Mouse (Mus musculus) bone marrow macrophage, adult 2 months (primary cell): Measurements from ENCODE around the gene Impdh1. TPM values are rescaled to one million over a fixed set of nuclear protein-coding genes. Genes with fewer than 3 reads are reported as not detected.
A peak's percentile ranks its signal among the peaks of the same experiment; 100 is the strongest.
"Not testable (repeated sequence)": the region's sequence is repeated elsewhere in the genome, so short reads cannot be mapped to it uniquely, and the experiment has no call there.

Source experiments
- H3K27ac ChIP-seq: 2 replicates; pipeline ENCODE4 v1.5.1; 2012; ENCODE audit warnings: low read depth, low read length; ENCODE audit not compliant: insufficient read depth
- H3K4me1 ChIP-seq: 2 replicates; pipeline ENCODE4 v1.6.1; 2012; ENCODE audit warnings: low read length; ENCODE audit not compliant: control insufficient read depth, insufficient read depth
- H3K4me3 ChIP-seq: 2 replicates; pipeline ENCODE4 v1.5.1; 2012; ENCODE audit warnings: mild to moderate bottlenecking, low read length, moderate library complexity; ENCODE audit not compliant: insufficient read depth
- CTCF ChIP-seq: IDR thresholded peaks from 2 replicates; pipeline ENCODE4 v1.5.1; 2012; ENCODE audit warnings: low read depth, mild to moderate bottlenecking, low read length, moderate library complexity
- POLR2A ChIP-seq: IDR thresholded peaks from 2 replicates; pipeline ENCODE4 v1.6.1; 2012; ENCODE audit warnings: mild to moderate bottlenecking, low read depth, low read length, borderline replicate concordance
- polyA plus RNA-seq: library from polyadenylated mRNA; stranded (reverse); fragments of >200 nt; gene quantifications from 2 replicates; pipeline ENCODE4 v1.2.4, GENCODE M21; 2012; ENCODE audit not compliant: missing spikeins, insufficient read depth, insufficient read length

Gene Impdh1
- polyA plus RNA-seq, 1 experiment: 35.0 TPM

- H3K4me3 ChIP-seq: peak overlapping the region; percentile 47
Observed at GRCm38 (mm10) chr6:29170063-29170921, 45.9 kb downstream of the Impdh1 start.

GRCm38 (mm10) chr6:29169675-29170062, 46.5 kb downstream of the Impdh1 start:
- no peak overlapping the region for H3K4me3 ChIP-seq

More at GRCm38 (mm10) chr6:29170063-29170921, 45.9 kb downstream of the Impdh1 start:
- no peaks in the 10 kb centered on the region for H3K4me1 ChIP-seq
- H3K27ac ChIP-seq: no peak overlapping the region
- TF ChIP-seq CTCF (no peak), POLR2A (no peak)

GRCm38 (mm10) chr6:29168871-29169270, 47.3 kb downstream of the Impdh1 start:
- H3K4me3 ChIP-seq: no peak overlapping the region
- TF ChIP-seq CTCF: no peak
- no peak for TF ChIP-seq POLR2A
- H3K27ac ChIP-seq: no peak overlapping the region
- no peaks in the 10 kb centered on the region for H3K4me1 ChIP-seq

More at GRCm38 (mm10) chr6:29169675-29170062, 46.5 kb downstream of the Impdh1 start:
- Histone ChIP-seq H3K27ac (no peak overlapping the region), H3K4me1 (no peaks in the 10 kb centered on the region)
- TF ChIP-seq CTCF: no peak
- no peak for TF ChIP-seq POLR2A

- H3K27ac ChIP-seq: no peak overlapping the region
- no peak for TF ChIP-seq POLR2A
- TF ChIP-seq CTCF: no peak
- no peak overlapping the region for H3K4me3 ChIP-seq
- peaks cover 8% of the 10 kb centered on the region for H3K4me1 ChIP-seq
Observed at GRCm38 (mm10) chr6:29166196-29166595, 50.0 kb downstream of the Impdh1 start.

GRCm38 (mm10) chr6:29164314-29165244, 51.6 kb downstream of the Impdh1 start, which contains the start of gene Rbm28:
Rbm28 (minus strand) TSS chr6:29165006.
- Histone ChIP-seq H3K4me1 (peaks cover 8% of the 10 kb centered on the region), H3K4me3 (peak within 1 kb of the TSS; percentile 86), H3K27ac (no peak within 1 kb of the TSS)
- no peak for TF ChIP-seq POLR2A
- no peak for TF ChIP-seq CTCF

GRCm38 (mm10) chr6:29161291-29161690, 54.9 kb downstream of the Impdh1 start:
- not testable (repeated sequence) for H3K4me3 ChIP-seq, H3K27ac ChIP-seq, H3K4me1 ChIP-seq

GRCm38 (mm10) chr6:29160786-29161185, 55.4 kb downstream of the Impdh1 start:
- no peak for TF ChIP-seq CTCF
- no peak for TF ChIP-seq POLR2A
- peaks cover 8% of the 10 kb centered on the region for H3K4me1 ChIP-seq
- H3K4me3 ChIP-seq: no peak overlapping the region
- no peak overlapping the region for H3K27ac ChIP-seq

- no peak for TF ChIP-seq POLR2A
- no peak for TF ChIP-seq CTCF
- H3K27ac ChIP-seq: no peak overlapping the region
- H3K4me3 ChIP-seq: no peak overlapping the region
- H3K4me1 ChIP-seq: no peaks in the 10 kb centered on the region
Observed at GRCm38 (mm10) chr6:29156326-29156725, 59.8 kb downstream of the Impdh1 start.

Other genes starting within 250 kb of the Impdh1 start
- not detected in 2 replicates for gene Lep, start 156.1 kb downstream of the Impdh1 start, polyA plus RNA-seq
- 42.5 and 43.8 TPM in 2 replicates for gene Rbm28, start 51.4 kb downstream of the Impdh1 start, polyA plus RNA-seq
- gene Prrt4, start 36.8 kb downstream of the Impdh1 start, polyA plus RNA-seq: not detected in 2 replicates
- 4.7 and 7.2 TPM in 2 replicates for gene Hilpda, start 56.1 kb upstream of the Impdh1 start, polyA plus RNA-seq
- gene Fam71f2, start 63.2 kb upstream of the Impdh1 start, polyA plus RNA-seq: not detected in 2 replicates
- not detected in 2 replicates for gene Fam71f1, start 102.8 kb upstream of the Impdh1 start, polyA plus RNA-seq
- gene Calu, start 131.7 kb upstream of the Impdh1 start, polyA plus RNA-seq: 72.9 and 76.3 TPM in 2 replicates
- gene Opn1sw, start 172.1 kb upstream of the Impdh1 start, polyA plus RNA-seq: not detected in 2 replicates
- gene Ccdc136, start 179.9 kb upstream of the Impdh1 start, polyA plus RNA-seq: not detected in 2 replicates
- gene Flnc, start 216.9 kb upstream of the Impdh1 start, polyA plus RNA-seq: 0.17 and 0.20 TPM in 2 replicates